Mouse (Mus musculus): ENCODE measurements around the gene Pias3. TPM values are rescaled to one million over a fixed set of nuclear protein-coding genes. Genes with fewer than 3 reads are reported as not detected.
"Not testable (repeated sequence)": the region's sequence is repeated elsewhere in the genome, so short reads cannot be mapped to it uniquely, and the experiment has no call there.

The Pias3 gene
- 24.3 and 32.6 TPM in 2 replicates for polyA plus RNA-seq (2015; fragmentation: Nextera tagmentation; extraction: Ambion mirVana)

GRCm38 (mm10) chr3:96696198-96696765 is at the start of gene Pias3:
TSS of gene Pias3 (plus strand) at chr3:96696384.
- under 1% methylated on average over 35 of the region's 35 CpGs for WGBS
- Histone ChIP-seq H3K36me3 (ENCODE audit: control insufficient read depth, insufficient read depth) (no peaks in the 10 kb centered on the region), H3K4me1 (replicated peaks; ENCODE audit: control insufficient read depth, insufficient read depth, low read length) (peaks cover 11% of the 10 kb centered on the region), H3K4me2 (ENCODE audit: low read length) (peak within 1 kb of the TSS; percentile 69), H3K9me3 (ENCODE audit: control insufficient read depth, low read length) (no peaks in the 10 kb centered on the region), H3K27me3 (replicated peaks; ENCODE audit: control insufficient read depth, insufficient read depth, low read length) (0 out of 2 replicates have a peak, but pooled peaks cover 2% of the 10 kb centered on the region), H3K4me3 (replicated peaks; ENCODE audit: low read length) (peak within 1 kb of the TSS; percentile 95), H3K9ac (replicated peaks; ENCODE audit: low read depth, low read length) (peak within 1 kb of the TSS; percentile 90), H3K27ac (ENCODE audit: low read length) (peak within 1 kb of the TSS; percentile 90)
- peak; percentile 63 for ATAC-seq

- 87% methylated on average over 3 of the region's 3 CpGs for WGBS
- Histone ChIP-seq H3K27me3 (replicated peaks; ENCODE audit: control insufficient read depth, insufficient read depth, low read length) (no peaks in the 10 kb centered on the region), H3K4me2 (ENCODE audit: low read length) (no peak overlapping the region), H3K27ac (ENCODE audit: low read length) (no peak overlapping the region), H3K4me1 (replicated peaks; ENCODE audit: control insufficient read depth, insufficient read depth, low read length) (no peaks in the 10 kb centered on the region), H3K9me3 (ENCODE audit: control insufficient read depth, low read length) (no peaks in the 10 kb centered on the region), H3K36me3 (ENCODE audit: control insufficient read depth, insufficient read depth) (no peaks in the 10 kb centered on the region), H3K4me3 (replicated peaks; ENCODE audit: low read length) (no peak overlapping the region), H3K9ac (replicated peaks; ENCODE audit: low read depth, low read length) (no peak overlapping the region)
- no peak for ATAC-seq
Observed at GRCm38 (mm10) chr3:96647365-96647764, 48.8 kb upstream of the Pias3 start.

GRCm38 (mm10) chr3:96660901-96661300 is 35.3 kb upstream of the Pias3 start:
- Histone ChIP-seq H3K9ac (replicated peaks; ENCODE audit: low read depth, low read length) (no peak overlapping the region), H3K27ac (ENCODE audit: low read length) (no peak overlapping the region), H3K4me2 (ENCODE audit: low read length) (no peak overlapping the region), H3K4me1 (replicated peaks; ENCODE audit: control insufficient read depth, insufficient read depth, low read length) (peaks cover 12% of the 10 kb centered on the region), H3K27me3 (replicated peaks; ENCODE audit: control insufficient read depth, insufficient read depth, low read length) (no peaks in the 10 kb centered on the region), H3K4me3 (replicated peaks; ENCODE audit: low read length) (no peak overlapping the region), H3K9me3 (ENCODE audit: control insufficient read depth, low read length) (no peaks in the 10 kb centered on the region), H3K36me3 (ENCODE audit: control insufficient read depth, insufficient read depth) (no peaks in the 10 kb centered on the region)
- WGBS, result 79% methylated on average over 2 of the region's 2 CpGs
- ATAC-seq, result no peak

DNA sequence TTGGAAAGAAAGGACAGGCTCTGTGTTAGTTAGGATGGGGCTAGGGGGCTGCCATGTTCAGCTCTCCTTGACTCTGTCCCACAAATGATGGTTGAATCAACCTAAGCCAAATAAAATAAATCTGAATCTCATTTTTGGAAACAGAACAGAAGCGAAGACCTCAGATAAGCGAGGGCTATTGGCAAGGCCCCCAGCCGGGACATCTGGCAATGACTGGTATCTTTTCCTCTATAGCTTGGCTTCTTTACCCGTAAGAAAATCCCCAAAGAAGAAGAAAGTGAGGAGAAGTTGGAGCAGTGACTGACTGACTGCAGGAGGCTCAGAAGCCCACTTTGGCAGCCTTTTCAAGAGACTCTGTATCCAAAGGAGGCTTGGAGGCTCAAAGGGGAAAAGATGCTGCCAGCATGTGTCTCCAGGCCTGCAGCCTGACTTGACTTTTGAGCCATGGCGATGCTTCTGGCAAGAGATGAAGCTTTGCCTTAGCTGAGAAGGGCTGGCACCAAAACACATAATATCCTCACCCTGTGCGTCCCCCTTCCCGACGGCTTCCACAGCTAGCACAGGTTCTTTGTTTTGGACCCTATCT is 33.4 kb upstream of the Pias3 start:
- ATAC-seq, result peak; percentile 28
- Histone ChIP-seq H3K27ac (ENCODE audit: low read length) (peak overlapping the region; percentile 8), H3K9ac (replicated peaks; ENCODE audit: low read depth, low read length) (peak overlapping the region; percentile 43), H3K9me3 (ENCODE audit: control insufficient read depth, low read length) (no peaks in the 10 kb centered on the region), H3K4me3 (replicated peaks; ENCODE audit: low read length) (peak overlapping the region; percentile 39), H3K4me1 (replicated peaks; ENCODE audit: control insufficient read depth, insufficient read depth, low read length) (peaks cover 12% of the 10 kb centered on the region), H3K36me3 (ENCODE audit: control insufficient read depth, insufficient read depth) (no peaks in the 10 kb centered on the region), H3K4me2 (ENCODE audit: low read length) (peak overlapping the region; percentile 59), H3K27me3 (replicated peaks; ENCODE audit: control insufficient read depth, insufficient read depth, low read length) (no peaks in the 10 kb centered on the region)
- WGBS, result 34% methylated on average over 8 of the region's 8 CpGs

DNA sequence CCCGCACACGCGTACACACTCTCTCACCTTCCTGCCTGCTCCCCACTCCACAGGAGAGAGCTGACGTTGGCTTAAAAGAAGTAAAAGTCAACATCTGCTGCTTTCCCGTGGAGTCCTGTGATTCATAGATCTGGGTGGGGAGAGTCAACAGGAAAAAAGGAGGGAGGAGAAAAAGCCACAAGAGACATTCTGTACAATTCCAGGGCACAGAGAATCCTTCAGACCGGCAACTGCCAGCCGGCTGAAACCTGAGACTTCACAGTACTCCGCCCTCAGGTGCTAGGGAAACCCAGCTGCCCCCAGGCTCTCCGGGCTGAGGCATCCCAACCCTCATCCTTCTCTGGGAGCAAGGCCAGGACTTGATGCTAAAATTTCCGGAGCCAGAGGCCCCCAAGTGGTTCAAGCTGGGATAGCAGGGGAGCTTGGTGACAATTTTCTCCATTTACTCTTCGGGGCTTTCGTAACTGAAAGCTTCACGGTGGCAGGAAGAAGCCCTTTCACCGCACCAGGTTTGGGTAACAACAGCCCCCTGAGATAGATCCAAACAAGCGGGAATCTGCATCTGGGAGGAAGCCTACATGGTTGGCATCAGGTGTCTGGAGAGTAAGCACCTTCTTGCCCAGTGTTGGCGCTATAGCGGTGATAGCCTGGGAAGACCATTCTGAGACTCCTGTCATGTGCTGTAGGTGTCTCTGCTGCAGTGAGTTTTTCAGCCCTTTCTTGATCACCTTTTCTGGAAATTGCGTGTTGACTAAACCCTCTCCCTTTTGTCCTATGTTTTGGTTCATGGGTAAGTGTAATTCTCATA is 32.5 kb upstream of the Pias3 start:
- ATAC-seq, result peak; percentile 86
- WGBS, result 4% methylated on average over 15 of the region's 18 CpGs
- Histone ChIP-seq H3K27me3 (replicated peaks; ENCODE audit: control insufficient read depth, insufficient read depth, low read length) (no peaks in the 10 kb centered on the region), H3K36me3 (ENCODE audit: control insufficient read depth, insufficient read depth) (no peaks in the 10 kb centered on the region), H3K4me3 (replicated peaks; ENCODE audit: low read length) (peak overlapping the region; percentile 39), H3K4me1 (replicated peaks; ENCODE audit: control insufficient read depth, insufficient read depth, low read length) (peaks cover 12% of the 10 kb centered on the region), H3K27ac (ENCODE audit: low read length) (peak overlapping the region; percentile 8), H3K4me2 (ENCODE audit: low read length) (peak overlapping the region; percentile 59), H3K9me3 (ENCODE audit: control insufficient read depth, low read length) (no peaks in the 10 kb centered on the region), H3K9ac (replicated peaks; ENCODE audit: low read depth, low read length) (peak overlapping the region; percentile 43)

- H3K36me3 ChIP-seq (ENCODE audit: control insufficient read depth, insufficient read depth); H3K27ac ChIP-seq (ENCODE audit: low read length); H3K4me3 ChIP-seq (replicated peaks; ENCODE audit: low read length); ATAC-seq; H3K4me2 ChIP-seq (ENCODE audit: low read length); H3K9ac ChIP-seq (replicated peaks; ENCODE audit: low read depth, low read length); H3K9me3 ChIP-seq (ENCODE audit: control insufficient read depth, low read length); H3K27me3 ChIP-seq (replicated peaks; ENCODE audit: control insufficient read depth, insufficient read depth, low read length): not testable (repeated sequence)
- H3K4me1 ChIP-seq (replicated peaks; ENCODE audit: control insufficient read depth, insufficient read depth, low read length), result peaks cover 21% of the 10 kb centered on the region
- 88% methylated on average over 7 of the region's 7 CpGs for WGBS
Observed at GRCm38 (mm10) chr3:96665732-96666363, 30.3 kb upstream of the Pias3 start.

- no peak for ATAC-seq
- Histone ChIP-seq H3K27ac (ENCODE audit: low read length) (no peak overlapping the region), H3K4me3 (replicated peaks; ENCODE audit: low read length) (no peak overlapping the region), H3K4me2 (ENCODE audit: low read length) (no peak overlapping the region), H3K9me3 (ENCODE audit: control insufficient read depth, low read length) (no peaks in the 10 kb centered on the region), H3K4me1 (replicated peaks; ENCODE audit: control insufficient read depth, insufficient read depth, low read length) (peaks cover 21% of the 10 kb centered on the region), H3K36me3 (ENCODE audit: control insufficient read depth, insufficient read depth) (no peaks in the 10 kb centered on the region), H3K9ac (replicated peaks; ENCODE audit: low read depth, low read length) (no peak overlapping the region), H3K27me3 (replicated peaks; ENCODE audit: control insufficient read depth, insufficient read depth, low read length) (0 out of 2 replicates have a peak, but pooled peaks cover 3% of the 10 kb centered on the region)
- 95% methylated on average over 5 of the region's 5 CpGs for WGBS
Observed at GRCm38 (mm10) chr3:96666916-96667315, 29.3 kb upstream of the Pias3 start.

DNA sequence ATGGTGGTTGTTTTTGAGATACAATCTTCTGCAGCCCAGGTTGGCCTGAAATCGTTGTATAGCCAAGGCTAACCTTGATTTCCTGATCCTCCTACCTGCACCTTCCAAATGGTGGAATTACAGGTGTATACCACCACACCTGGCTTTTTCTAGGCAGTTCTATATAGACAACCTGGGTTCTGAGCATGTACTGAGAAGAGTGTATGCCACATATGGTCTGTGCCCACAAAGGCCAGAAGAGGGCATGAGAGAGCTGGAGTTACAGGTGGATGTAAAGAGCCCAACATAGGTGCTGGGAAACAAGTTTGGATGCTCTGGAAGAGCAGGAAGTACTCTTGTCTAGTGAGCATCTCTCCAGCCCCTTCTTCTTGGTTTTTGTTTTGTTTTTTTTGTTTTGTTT is 28.9 kb upstream of the Pias3 start:
- no peak for ATAC-seq
- WGBS, result 50% methylated on average over 1 of the region's 1 CpGs
- no peak overlapping the region for H3K27ac ChIP-seq (ENCODE audit: low read length)

More for the DNA sequence above, 28.9 kb upstream of the Pias3 start:
- Histone ChIP-seq H3K4me3 (replicated peaks; ENCODE audit: low read length) (no peak overlapping the region), H3K4me1 (replicated peaks; ENCODE audit: control insufficient read depth, insufficient read depth, low read length) (peaks cover 21% of the 10 kb centered on the region), H3K9ac (replicated peaks; ENCODE audit: low read depth, low read length) (no peak overlapping the region), H3K9me3 (ENCODE audit: control insufficient read depth, low read length) (no peaks in the 10 kb centered on the region), H3K36me3 (ENCODE audit: control insufficient read depth, insufficient read depth) (no peaks in the 10 kb centered on the region), H3K27me3 (replicated peaks; ENCODE audit: control insufficient read depth, insufficient read depth, low read length) (0 out of 2 replicates have a peak, but pooled peaks cover 3% of the 10 kb centered on the region), H3K4me2 (ENCODE audit: low read length) (no peak overlapping the region)
